Mouse (Mus musculus) left cerebral cortex, adult 9 months (tissue): ENCODE measurements around the gene Pdzd2.
"Not testable (repeated sequence)": the region's sequence is repeated elsewhere in the genome, so short reads cannot be mapped to it uniquely, and the experiment has no call there.

Source experiments
- DNase-seq, 2 experiments: peaks; one replicate each; pipeline ENCODE4 v3.0.0; 2022; ENCODE audit warnings: low spot score in 2 of 2

The Pdzd2 gene

DNA sequence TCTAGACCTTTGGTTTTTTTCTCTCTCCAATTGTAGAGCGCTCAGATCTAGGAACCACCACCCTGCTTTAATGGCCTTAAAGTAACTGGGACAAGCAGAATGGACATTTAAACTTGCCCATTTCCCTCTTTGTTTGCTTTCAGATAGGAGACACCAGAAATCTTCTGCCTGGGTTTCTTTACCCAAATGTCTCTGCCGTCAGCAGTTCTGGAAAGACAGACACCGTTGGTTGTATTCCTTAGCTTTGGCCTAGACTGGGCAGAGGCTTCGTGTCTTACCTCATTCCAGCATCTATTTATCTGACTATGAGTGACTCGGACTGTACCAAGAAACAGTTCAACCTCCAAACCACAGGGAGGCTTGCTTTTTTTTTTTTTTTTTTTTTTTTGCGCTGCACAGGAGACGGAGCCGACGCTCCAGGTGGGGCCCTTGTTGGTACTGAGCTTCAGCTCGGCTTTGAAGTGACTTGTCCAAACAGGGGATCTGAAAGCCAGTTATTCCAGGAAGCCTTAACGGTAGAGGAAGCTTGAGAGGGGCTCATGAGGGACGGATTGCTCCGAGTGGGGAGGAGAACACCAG is 363.1 kb downstream of the Pdzd2 start:
- no peak for DNase-seq

DNA sequence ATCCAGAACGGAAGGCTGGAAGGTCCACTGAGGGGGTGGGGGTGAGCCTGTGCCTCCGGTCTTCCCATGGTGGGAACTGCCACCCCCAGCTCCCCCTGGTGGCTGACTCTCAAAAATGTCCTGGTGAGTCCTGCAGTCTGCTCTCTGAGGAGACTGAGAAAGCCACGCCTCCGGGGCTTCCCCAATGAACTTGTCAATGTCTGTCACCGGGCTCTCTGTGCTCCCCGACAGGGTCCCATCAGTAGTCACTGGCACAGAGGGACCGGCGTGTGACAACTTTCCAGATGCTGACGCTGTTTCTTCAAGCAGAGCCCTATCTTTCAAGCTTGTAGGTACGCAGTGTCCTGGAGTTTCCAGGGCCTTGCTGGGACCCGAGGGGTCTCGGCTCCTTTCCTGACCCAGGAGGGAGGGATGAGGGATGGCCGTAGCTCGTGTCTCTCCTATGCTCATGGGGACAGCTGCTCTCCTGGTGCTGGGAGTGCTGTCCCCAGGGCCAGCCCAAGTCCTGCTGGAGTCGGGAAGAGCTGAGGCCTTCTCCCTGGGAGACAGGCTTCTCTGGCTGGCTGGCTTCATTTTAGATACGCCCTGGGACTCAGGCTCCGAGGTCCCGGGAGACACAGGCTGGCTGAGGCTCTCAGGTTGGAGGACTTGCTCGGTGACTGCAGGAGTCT is 363.9 kb downstream of the Pdzd2 start:
- DNase-seq: peak in 1 of 2 experiments; percentile 70

- DNase-seq: no peak
Measured at GRCm38 (mm10) chr15:12374916-12375315, 364.8 kb downstream of the Pdzd2 start.

DNA sequence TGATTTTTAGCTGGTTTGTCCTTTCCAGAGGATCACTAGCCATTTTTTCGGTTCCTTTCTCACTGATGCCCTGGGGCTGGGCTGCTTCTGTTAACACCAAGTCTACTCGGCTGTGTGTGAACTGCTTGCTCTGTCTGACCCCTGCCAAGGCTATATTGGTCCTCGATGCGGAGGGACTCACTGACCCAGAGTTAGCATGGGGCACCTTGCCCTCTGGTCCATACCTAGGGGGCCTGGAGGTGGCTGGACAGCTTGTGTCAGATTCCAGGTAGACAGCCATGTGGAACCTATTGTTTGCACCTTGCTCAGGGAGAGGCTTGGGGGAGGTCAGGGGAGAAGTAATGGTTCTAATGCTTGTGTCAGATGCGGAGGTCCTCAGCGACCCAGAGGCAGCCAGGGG is 365.8 kb downstream of the Pdzd2 start:
- DNase-seq: no peak

- no peak for DNase-seq
Measured at GRCm38 (mm10) chr15:12373496-12373895, 366.2 kb downstream of the Pdzd2 start.

DNA sequence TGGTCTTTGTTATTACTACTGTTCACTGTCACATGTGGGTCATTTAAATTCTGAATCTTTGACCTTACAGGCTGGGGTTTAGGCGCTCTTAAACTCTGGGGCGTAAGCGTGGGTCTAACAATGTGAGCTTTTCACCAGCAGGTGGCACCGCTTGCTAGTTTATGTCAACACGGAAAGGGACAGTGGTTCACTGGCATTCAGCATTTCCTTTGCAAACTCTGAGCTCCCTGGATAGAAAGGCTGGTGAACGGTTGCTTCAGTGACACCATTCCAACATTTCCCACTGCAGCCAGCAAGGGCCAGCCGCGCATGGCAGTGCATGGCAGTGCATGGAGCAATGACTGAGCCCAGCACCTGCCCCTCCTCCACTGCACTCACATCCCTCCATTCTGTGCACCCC is 368.5 kb downstream of the Pdzd2 start:
- DNase-seq: peak in 1 of 2 experiments; percentile 79

DNA sequence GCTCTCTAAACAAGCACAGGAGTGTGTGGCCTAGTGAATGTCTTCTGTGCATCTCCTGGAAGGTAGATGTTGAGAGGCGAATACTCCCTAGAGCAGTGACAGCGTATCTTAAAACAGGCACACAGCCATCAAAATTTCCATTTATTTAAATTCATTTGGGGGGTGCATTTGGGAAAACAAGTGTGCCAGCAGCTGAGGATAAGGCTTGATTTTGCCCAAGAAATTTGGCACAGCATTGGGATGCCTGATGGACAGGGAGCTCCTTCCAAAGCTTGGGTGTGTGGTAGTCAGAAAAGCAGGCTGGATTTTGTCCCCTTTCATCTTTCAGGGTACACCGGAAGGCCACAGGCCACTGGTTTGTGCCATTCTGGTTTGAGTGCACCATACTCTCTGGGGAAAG is 369.6 kb downstream of the Pdzd2 start:
- DNase-seq: no peak

GRCm38 (mm10) chr15:12368850-12369249 is 370.9 kb downstream of the Pdzd2 start:
- DNase-seq: no peak

DNA sequence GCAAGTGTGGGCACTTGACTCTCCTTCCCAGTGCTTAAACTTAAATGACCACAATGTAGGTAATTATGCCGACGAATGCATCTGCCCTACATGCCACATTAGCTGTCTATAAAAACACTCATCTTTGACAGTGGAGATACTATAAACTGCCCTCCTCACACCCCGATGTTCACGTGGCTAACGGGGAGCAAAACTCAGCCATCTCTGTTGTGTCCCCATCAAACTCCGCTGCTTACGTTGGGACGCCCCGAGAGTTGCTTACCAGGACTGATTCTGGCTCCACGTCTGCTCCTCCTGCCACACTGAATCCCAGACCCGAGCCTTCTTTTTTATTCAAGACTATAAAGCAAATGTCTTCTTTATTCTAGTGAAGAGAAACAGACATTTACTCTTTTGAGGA is 371.4 kb downstream of the Pdzd2 start:
- no peak for DNase-seq

GRCm38 (mm10) chr15:12367306-12368080 is 372.2 kb downstream of the Pdzd2 start:
- no peak for DNase-seq

DNA sequence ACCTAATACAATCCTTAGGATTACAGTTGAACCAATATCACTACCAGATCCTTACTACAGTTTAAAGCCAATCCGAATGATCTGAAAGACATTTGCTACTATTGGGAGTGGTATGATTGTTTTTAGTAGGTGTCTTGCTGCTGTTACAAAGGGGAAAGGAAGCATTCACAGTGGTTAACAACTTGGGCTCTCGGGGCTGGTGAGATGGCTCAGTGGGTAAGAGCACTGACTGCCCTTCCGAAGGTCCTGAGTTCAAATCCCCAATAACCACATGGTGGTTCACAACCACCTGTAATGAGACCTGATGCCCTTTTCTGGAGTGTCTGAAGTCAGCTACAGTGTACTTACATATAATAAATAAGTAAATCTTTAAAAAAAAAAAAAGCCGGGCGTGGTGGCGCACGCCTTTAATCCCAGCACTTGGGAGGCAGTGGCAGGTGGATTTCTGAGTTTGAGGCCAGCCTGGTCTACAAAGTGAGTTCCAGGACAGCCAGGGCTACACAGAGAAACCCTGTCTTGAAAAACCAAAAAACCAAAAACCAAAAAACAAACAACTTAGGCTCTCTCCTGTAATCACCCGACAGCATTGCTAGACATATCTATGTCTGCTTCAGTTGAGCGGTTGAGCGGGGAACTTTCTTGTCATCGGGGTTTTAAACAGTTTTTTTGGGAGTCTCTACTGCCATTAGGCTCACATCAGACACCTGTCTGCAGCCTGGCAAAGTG is 373.0 kb downstream of the Pdzd2 start:
- DNase-seq: not testable (repeated sequence)

- peak; percentile 40 to 74 for DNase-seq
Measured at GRCm38 (mm10) chr15:12366072-12366469, 373.7 kb downstream of the Pdzd2 start.

- DNase-seq: no peak
Measured at GRCm38 (mm10) chr15:12365416-12366071, 374.2 kb downstream of the Pdzd2 start.

DNA sequence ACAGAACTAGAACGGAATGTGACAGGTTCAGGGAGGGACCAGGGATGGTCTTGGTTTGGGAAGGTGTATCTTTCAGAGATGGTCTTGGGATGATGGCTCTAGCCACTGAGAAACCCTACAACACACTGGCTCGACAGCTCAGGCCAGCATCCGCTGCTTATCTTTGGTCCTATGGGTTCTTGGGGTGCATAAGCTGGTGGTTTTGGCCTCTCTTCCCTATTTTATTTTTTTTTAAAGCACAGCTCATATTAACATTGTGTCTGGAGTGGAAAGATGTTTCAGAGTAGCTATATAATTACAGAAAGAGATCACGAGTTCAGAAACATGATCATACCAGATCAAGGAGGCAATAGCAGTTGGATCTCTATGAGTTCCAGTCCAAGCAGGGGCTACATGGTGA is 375.6 kb downstream of the Pdzd2 start:
- DNase-seq: no peak

DNA sequence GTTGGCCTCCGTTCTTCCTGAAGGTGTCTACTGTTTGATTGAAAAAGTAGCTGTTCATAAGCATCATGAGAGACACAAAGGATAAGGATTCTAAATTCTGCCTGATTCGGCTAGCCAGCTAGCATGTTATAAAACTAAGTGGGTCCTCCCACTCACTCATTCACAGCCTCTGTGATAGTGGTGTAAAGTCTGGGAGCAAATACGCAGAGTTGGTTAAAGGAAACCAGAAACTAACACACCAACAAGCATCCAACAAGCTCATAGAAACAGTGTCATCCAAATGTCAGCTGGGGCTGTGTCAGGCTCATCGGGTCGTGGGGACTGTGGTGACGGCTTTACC is 377.1 kb downstream of the Pdzd2 start:
- DNase-seq: peak; percentile 31 to 59

GRCm38 (mm10) chr15:12362001-12362700 is 377.6 kb downstream of the Pdzd2 start:
- DNase-seq: no peak

- no peak for DNase-seq
Measured at GRCm38 (mm10) chr15:12360519-12361212, 379.1 kb downstream of the Pdzd2 start.

DNA sequence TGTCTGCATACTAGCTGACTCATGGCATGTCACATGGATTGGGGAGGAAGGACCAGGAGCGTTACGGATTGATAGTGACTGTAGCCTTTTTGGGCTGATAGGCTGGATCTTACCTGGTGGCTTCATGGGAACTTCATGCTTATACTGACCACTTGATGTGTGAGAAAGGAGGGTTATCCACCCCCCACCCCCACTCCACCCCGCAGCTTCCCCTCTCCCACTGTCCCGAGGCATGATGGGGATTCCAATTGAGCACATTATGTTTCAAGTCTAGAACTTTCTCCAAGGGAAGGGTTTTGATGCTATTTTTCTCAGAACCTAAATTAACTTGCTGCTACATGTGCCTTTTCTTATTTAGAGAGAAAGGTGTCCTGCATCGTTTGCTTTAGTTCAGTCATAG is 381.3 kb downstream of the Pdzd2 start:
- DNase-seq: no peak

GRCm38 (mm10) chr15:12357459-12357858 is 382.3 kb downstream of the Pdzd2 start:
- no peak for DNase-seq

- DNase-seq: no peak
Measured at GRCm38 (mm10) chr15:12355907-12356306, 383.8 kb downstream of the Pdzd2 start.

DNA sequence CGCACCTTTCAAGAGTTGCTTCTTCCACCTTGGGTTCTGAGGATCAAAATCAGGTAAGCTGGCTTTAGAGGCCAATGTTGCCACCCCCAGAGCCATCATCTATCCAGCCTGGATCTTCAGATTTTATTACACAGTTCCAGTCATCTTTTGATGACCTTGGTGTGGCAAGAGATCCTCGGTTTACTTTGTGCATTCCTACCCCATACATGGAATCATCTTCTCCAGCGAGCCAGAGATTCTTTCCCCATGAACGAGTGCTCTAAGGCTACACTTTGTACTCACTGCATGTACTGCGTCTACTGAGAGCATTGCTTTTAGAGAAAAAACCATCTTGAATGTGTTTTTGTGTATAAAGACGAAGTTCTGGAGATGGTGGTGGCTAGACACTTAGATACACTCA is 384.5 kb downstream of the Pdzd2 start:
- no peak for DNase-seq
